In the genomic region with DNA sequence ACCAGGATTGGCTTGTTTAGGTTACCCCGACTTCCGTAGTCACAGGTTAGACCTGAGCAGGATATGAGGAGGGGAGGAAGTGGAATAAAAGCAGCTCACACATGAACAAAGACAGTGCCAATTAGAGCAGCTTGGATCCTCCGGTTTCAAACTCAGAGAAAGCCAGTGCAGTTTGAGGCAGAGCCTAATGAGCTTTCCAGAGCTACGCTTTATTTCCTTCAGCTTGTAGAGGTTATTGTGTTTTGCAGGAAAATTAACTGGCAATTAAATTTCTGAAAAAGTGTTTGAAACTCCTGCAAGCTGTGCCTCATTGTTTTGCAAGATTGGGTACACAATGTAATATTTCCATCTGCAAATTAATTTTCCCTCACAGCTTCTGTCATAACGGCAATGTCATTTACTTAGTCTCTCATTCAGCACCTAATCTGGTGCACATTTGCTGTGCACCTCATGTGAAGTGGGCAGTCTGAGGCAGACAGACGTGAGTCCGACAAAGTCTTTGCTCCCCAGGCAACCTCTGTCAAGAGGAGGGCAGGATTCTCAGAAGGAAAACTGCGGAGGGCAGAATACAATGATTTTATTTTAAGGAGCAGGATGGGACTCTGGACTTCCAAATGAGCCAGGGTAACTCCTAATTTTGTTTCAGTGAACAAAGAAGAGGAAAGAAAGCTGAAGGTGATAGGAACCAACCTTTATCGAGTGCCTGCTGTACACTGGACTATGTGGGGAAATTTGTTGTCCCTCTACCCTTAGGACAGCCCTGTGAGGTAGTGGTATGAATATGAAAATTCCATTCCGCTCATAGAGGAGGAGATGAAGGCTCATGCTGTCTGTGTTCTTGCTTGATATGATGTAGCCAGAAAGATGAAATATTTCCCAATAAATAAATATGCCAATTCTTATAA, we compare ENCODE assay signal across 12 mouse cellular contexts.
DNase-seq lines count a peak whose midpoint lies in the region; ATAC-seq lines count a peak whose summit lies in the region.
"Had no signal": no experiment of that assay in that cellular context is flagged by ENCODE, and none has a peak within 500 bp of the region (broad histone marks: within the 10 kb centered on the region; RNA-seq: fewer than 3 reads in every experiment).

No protein-coding gene starts in this region.

- H3K4me2 ChIP-seq in embryonic facial prominence, embryonic 14.5 days (ENCODE audit: low read depth, low read length) = no peak overlapping the region
- H3K4me2 ChIP-seq in hindbrain, embryonic 14.5 days (replicated peaks) = no peak overlapping the region
- no peak overlapping the region for H3K4me2 ChIP-seq in hindbrain, embryonic 11.5 days (replicated peaks; ENCODE audit: low read depth, low read length)
- 0 out of 2 replicates have a peak overlapping the region, but pooled peaks have one; percentile 5 for H3K4me2 ChIP-seq in forebrain, embryonic 11.5 days (ENCODE audit: low read depth, low read length, severe bottlenecking)
- no peak overlapping the region for H3K4me2 ChIP-seq in midbrain, embryonic 14.5 days (ENCODE audit: low read length)
- H3K4me2 ChIP-seq: kidney, embryonic 15.5 days; lung, embryonic 15.5 days had no signal

- H3K27me3 ChIP-seq in embryonic facial prominence, embryonic 14.5 days (replicated peaks; ENCODE audit: control insufficient read depth, insufficient read depth, low read length) = no peaks in the 10 kb centered on the region
- no peaks in the 10 kb centered on the region for H3K27me3 ChIP-seq in embryonic facial prominence, embryonic 10.5 days (replicated peaks; ENCODE audit: low read depth, poor library complexity, severe bottlenecking)
- no peaks in the 10 kb centered on the region for H3K27me3 ChIP-seq in hindbrain, embryonic 14.5 days (ENCODE audit: control insufficient read depth, insufficient read depth, low read length)
- no peaks in the 10 kb centered on the region for H3K27me3 ChIP-seq in hindbrain, embryonic 11.5 days (ENCODE audit: control insufficient read depth, insufficient read depth, low read length)
- H3K27me3 ChIP-seq in forebrain, embryonic 11.5 days (ENCODE audit: control insufficient read depth, insufficient read depth, low read length) = no peaks in the 10 kb centered on the region
- H3K27me3 ChIP-seq in midbrain, embryonic 14.5 days (ENCODE audit: control insufficient read depth, insufficient read depth, low read length) = no peaks in the 10 kb centered on the region
- H3K27me3 ChIP-seq: kidney, embryonic 15.5 days; lung, embryonic 15.5 days had no signal

- H3K36me3 ChIP-seq in embryonic facial prominence, embryonic 14.5 days (ENCODE audit: control insufficient read depth, insufficient read depth, low read length) = no peaks in the 10 kb centered on the region
- H3K36me3 ChIP-seq in embryonic facial prominence, embryonic 10.5 days (replicated peaks) = no peaks in the 10 kb centered on the region
- H3K36me3 ChIP-seq in hindbrain, embryonic 14.5 days (replicated peaks; ENCODE audit: control insufficient read depth, insufficient read depth) = no peaks in the 10 kb centered on the region
- H3K36me3 ChIP-seq in hindbrain, embryonic 11.5 days (ENCODE audit: control insufficient read depth, insufficient read depth, low read length) = no peaks in the 10 kb centered on the region
- no peaks in the 10 kb centered on the region for H3K36me3 ChIP-seq in forebrain, embryonic 11.5 days (ENCODE audit: control insufficient read depth, insufficient read depth, low read length)
- H3K36me3 ChIP-seq in midbrain, embryonic 14.5 days (ENCODE audit: control insufficient read depth, insufficient read depth, low read length) = no peaks in the 10 kb centered on the region
- H3K36me3 ChIP-seq: kidney, embryonic 15.5 days; lung, embryonic 15.5 days had no signal

- H3K4me3 ChIP-seq in embryonic facial prominence, embryonic 14.5 days (ENCODE audit: low read depth, low read length) = no peak overlapping the region
- H3K4me3 ChIP-seq in embryonic facial prominence, embryonic 10.5 days = no peak overlapping the region
- H3K4me3 ChIP-seq in hindbrain, embryonic 14.5 days (replicated peaks; ENCODE audit: low read length) = no peak overlapping the region
- H3K4me3 ChIP-seq in hindbrain, embryonic 11.5 days (ENCODE audit: low read depth, low read length) = no peak overlapping the region
- no peak overlapping the region for H3K4me3 ChIP-seq in forebrain, embryonic 11.5 days (ENCODE audit: low read depth, low read length)
- no peak overlapping the region for H3K4me3 ChIP-seq in midbrain, embryonic 14.5 days (replicated peaks; ENCODE audit: low read depth, low read length)
- H3K4me3 ChIP-seq: kidney, embryonic 15.5 days; lung, embryonic 15.5 days had no signal

- ATAC-seq in embryonic facial prominence, embryonic 14.5 days (ENCODE audit: low read depth) = no peak
- no peak for ATAC-seq in hindbrain, embryonic 14.5 days (ENCODE audit: low FRiP score)
- ATAC-seq in hindbrain, embryonic 11.5 days (ENCODE audit: low FRiP score) = no peak
- peak; percentile 92 for ATAC-seq in forebrain, embryonic 11.5 days (replicated peaks; ENCODE audit: low FRiP score)
- no peak for ATAC-seq in midbrain, embryonic 14.5 days (ENCODE audit: low FRiP score, low TSS enrichment)

- no peaks in the 10 kb centered on the region for H3K4me1 ChIP-seq in embryonic facial prominence, embryonic 14.5 days (ENCODE audit: control insufficient read depth, insufficient read depth, low read length)
- no peaks in the 10 kb centered on the region for H3K4me1 ChIP-seq in embryonic facial prominence, embryonic 10.5 days
- H3K4me1 ChIP-seq in hindbrain, embryonic 14.5 days (replicated peaks; ENCODE audit: control insufficient read depth, insufficient read depth, low read length) = peaks cover 23% of the 10 kb centered on the region
- no peaks in the 10 kb centered on the region for H3K4me1 ChIP-seq in hindbrain, embryonic 11.5 days (replicated peaks; ENCODE audit: control insufficient read depth, insufficient read depth, low read length)
- H3K4me1 ChIP-seq in forebrain, embryonic 11.5 days (replicated peaks; ENCODE audit: control insufficient read depth, insufficient read depth, low read length) = peaks cover 2% of the 10 kb centered on the region; the same call in 1 of the 2 replicates
- H3K4me1 ChIP-seq in midbrain, embryonic 14.5 days (ENCODE audit: control insufficient read depth, insufficient read depth, low read length) = no peaks in the 10 kb centered on the region
- H3K4me1 ChIP-seq: lung, embryonic 15.5 days had no signal

- no peak overlapping the region for H3K27ac ChIP-seq in embryonic facial prominence, embryonic 14.5 days (replicated peaks; ENCODE audit: low read depth, low read length)
- no peak overlapping the region for H3K27ac ChIP-seq in embryonic facial prominence, embryonic 10.5 days (replicated peaks)
- H3K27ac ChIP-seq in hindbrain, embryonic 14.5 days = peak overlapping the region; percentile 52
- no peak overlapping the region for H3K27ac ChIP-seq in hindbrain, embryonic 11.5 days (ENCODE audit: low read depth, low read length)
- H3K27ac ChIP-seq in forebrain, embryonic 11.5 days (ENCODE audit: low read depth, low read length) = peak overlapping the region; percentile 70
- H3K27ac ChIP-seq in midbrain, embryonic 14.5 days (replicated peaks; ENCODE audit: low read depth, low read length) = no peak overlapping the region
- H3K27ac ChIP-seq: kidney, embryonic 15.5 days; lung, embryonic 15.5 days had no signal

- WGBS in embryonic facial prominence, embryonic 14.5 days = 56% methylated on average over 10 of the region's 10 CpGs
- 61% methylated on average over 10 of the region's 10 CpGs for WGBS in embryonic facial prominence, embryonic 10.5 days
- 57% methylated on average over 10 of the region's 10 CpGs for WGBS in hindbrain, embryonic 14.5 days
- WGBS in hindbrain, embryonic 11.5 days = 73% methylated on average over 10 of the region's 10 CpGs
- WGBS in forebrain, embryonic 11.5 days = 27% methylated on average over 10 of the region's 10 CpGs
- 63% methylated on average over 10 of the region's 10 CpGs for WGBS in midbrain, embryonic 14.5 days

- H3K9me3 ChIP-seq in embryonic facial prominence, embryonic 14.5 days (ENCODE audit: control insufficient read depth, low read length) = no peaks in the 10 kb centered on the region
- H3K9me3 ChIP-seq in embryonic facial prominence, embryonic 10.5 days = no peaks in the 10 kb centered on the region
- H3K9me3 ChIP-seq in hindbrain, embryonic 14.5 days (ENCODE audit: control insufficient read depth, low read length) = no peaks in the 10 kb centered on the region
- no peaks in the 10 kb centered on the region for H3K9me3 ChIP-seq in hindbrain, embryonic 11.5 days (ENCODE audit: control insufficient read depth, low read length)
- H3K9me3 ChIP-seq in forebrain, embryonic 11.5 days (ENCODE audit: control insufficient read depth, low read length) = no peaks in the 10 kb centered on the region
- no peaks in the 10 kb centered on the region for H3K9me3 ChIP-seq in midbrain, embryonic 14.5 days (ENCODE audit: control insufficient read depth, low read length)
- H3K9me3 ChIP-seq: kidney, embryonic 15.5 days; lung, embryonic 15.5 days had no signal

- H3K9ac ChIP-seq in embryonic facial prominence, embryonic 14.5 days (ENCODE audit: low read depth, low read length) = no peak overlapping the region
- no peak overlapping the region for H3K9ac ChIP-seq in hindbrain, embryonic 14.5 days
- H3K9ac ChIP-seq in hindbrain, embryonic 11.5 days (ENCODE audit: low read depth, low read length) = no peak overlapping the region
- H3K9ac ChIP-seq in forebrain, embryonic 11.5 days (ENCODE audit: low read length) = no peak overlapping the region
- no peak overlapping the region for H3K9ac ChIP-seq in midbrain, embryonic 14.5 days (replicated peaks; ENCODE audit: low read length)
- H3K9ac ChIP-seq: kidney, embryonic 15.5 days; lung, embryonic 15.5 days had no signal

- DNase-seq in embryonic facial prominence, embryonic 14.5 days (ENCODE audit: low spot score) = peak; percentile 32
- no peak for DNase-seq in embryonic facial prominence, embryonic 10.5 days (ENCODE audit: low spot score)
- no peak for DNase-seq in hindbrain, embryonic 14.5 days (ENCODE audit: low spot score)
- no peak for DNase-seq in hindbrain, embryonic 11.5 days (ENCODE audit: low spot score)
- peak; percentile 62 for DNase-seq in forebrain, embryonic 11.5 days (ENCODE audit: low spot score)
- DNase-seq in midbrain, embryonic 14.5 days = peak; percentile 43
- DNase-seq in embryo, embryonic 11 days = no peak
- DNase-seq in gastrocnemius, postnatal 4 days (ENCODE audit: low spot score in 2 of 2) = no peak
- DNase-seq: right cerebral cortex, postnatal 14 days; thymus, postnatal 14 days had no signal

Comparison
In these comparisons a context has a peak if more than half of its experiments do, and no peak if none do; other contexts are left out.
1. DNase-seq: peak in embryonic facial prominence, embryonic 14.5 days (single experiment), forebrain, embryonic 11.5 days (single experiment) and midbrain, embryonic 14.5 days (single experiment); none in embryonic facial prominence, embryonic 10.5 days (single experiment), hindbrain, embryonic 14.5 days (single experiment), hindbrain, embryonic 11.5 days (single experiment), embryo, embryonic 11 days (single experiment) and gastrocnemius, postnatal 4 days (0 of 2).
2. H3K27ac ChIP-seq: peak in hindbrain, embryonic 14.5 days (single experiment) and forebrain, embryonic 11.5 days (single experiment); none in embryonic facial prominence, embryonic 14.5 days (single experiment), embryonic facial prominence, embryonic 10.5 days (single experiment), hindbrain, embryonic 11.5 days (single experiment) and midbrain, embryonic 14.5 days (single experiment).